Mouse (Mus musculus) megakaryocyte, embryonic 14.5 days (primary cell): ENCODE data around the gene Kif22.

Experiments used
- FLI1 ChIP-seq: IDR thresholded peaks from 2 replicates; pipeline ENCODE4 v1.6.1; 2012; ENCODE audit warnings: low read length, inconsistent platforms, mixed read lengths
- GATA1 ChIP-seq: IDR thresholded peaks from 3 replicates; pipeline ENCODE4 v1.6.1; 2012; ENCODE audit warnings: mixed read lengths, low read length, inconsistent platforms, borderline replicate concordance

- TF ChIP-seq FLI1 (no peak), GATA1 (no peak)
Observed at GRCm38 (mm10) chr7:127022528-127023271, 19.6 kb downstream of the Kif22 start.
